Mouse (Mus musculus) kidney, postnatal 14 days (tissue): ENCODE data around the gene Rpl26.

ENCODE experiments used
- DNase-seq: peaks from one replicate; pipeline ENCODE4 v3.0.0; 2022; ENCODE audit warnings: mixed read lengths

Gene Rpl26

DNA sequence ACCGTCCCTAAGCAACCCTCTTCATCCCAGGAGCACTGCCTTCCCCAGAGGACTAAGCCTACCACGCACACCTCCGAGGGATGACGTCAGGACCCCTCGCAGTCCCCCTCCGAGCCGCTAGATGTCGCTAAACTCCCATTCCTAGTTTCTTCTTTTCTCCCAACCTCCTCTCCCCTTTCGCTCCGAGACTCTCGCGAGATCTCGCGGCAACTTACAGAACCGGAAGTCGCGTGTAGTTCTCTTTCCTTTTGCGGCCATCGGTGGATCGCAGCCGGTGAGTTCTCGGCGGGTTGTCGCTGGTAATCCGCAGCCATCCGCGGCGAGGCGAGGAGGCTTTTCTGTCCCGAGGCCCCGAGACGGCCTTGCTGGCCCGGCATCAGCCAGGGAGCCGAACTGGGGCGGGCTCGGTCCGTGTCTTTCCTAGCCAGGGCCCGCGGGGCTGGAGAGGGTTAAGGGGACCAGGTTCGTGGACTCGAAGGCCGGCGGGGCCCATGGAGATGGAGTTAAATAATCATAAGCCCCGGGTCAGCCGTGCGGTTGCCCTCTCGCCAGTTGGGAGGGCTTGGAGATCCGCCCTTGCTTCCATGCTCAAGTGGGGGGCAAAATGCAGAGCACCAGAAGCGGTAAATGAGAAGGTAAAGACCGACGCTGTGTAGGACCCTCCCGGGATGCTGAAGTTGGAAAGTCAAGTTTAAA is at the start of gene Rpl26:
TSS of gene Rpl26 (plus strand) at position 233 of the 696 bp plus-strand sequence.
- peak; percentile 99 for DNase-seq

DNA sequence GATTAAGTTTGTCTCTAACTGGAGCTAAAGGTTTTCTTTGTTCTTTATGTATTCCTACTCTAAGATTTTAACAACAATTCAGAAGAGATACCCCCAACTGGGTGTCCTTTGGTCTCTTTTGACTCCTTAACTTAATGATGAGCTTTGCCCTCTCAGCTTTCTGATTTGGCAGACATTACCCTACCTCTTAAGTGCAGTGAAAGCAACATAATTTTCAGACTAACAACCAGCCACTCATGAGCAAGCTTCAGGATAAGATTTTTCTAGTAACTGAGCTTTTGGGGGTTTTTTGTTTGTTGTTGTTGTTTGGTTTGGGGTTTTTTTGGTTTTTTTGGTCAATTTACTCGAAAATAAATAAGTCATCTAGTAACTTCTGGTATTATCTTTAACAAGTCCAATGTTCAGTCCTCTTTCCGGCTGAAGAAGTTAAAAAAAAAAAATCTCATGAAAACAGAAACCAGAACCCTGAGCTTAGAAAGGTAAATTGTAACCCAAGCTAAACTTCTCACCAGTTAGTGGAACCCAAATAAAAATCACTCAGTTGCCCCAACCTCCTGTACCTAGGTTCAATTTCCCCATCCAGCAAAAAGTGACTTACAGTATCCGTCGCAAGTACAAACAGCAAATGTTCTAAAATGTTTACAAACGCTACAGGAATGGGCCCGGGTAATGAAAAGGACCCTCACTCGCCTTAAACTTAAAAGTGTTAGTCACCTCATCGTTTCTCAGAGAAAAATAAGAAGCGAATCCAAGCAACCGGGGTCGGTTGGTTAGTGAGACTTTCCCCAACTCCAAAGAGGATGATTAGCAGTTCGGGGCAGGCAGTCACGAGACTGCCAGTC is 49.5 kb upstream of the Rpl26 start:
- DNase-seq = peak; percentile 30

GRCm38 (mm10) chr11:68852486-68852901 is 48.9 kb upstream of the Rpl26 start:
- DNase-seq = peak; percentile 82

DNA sequence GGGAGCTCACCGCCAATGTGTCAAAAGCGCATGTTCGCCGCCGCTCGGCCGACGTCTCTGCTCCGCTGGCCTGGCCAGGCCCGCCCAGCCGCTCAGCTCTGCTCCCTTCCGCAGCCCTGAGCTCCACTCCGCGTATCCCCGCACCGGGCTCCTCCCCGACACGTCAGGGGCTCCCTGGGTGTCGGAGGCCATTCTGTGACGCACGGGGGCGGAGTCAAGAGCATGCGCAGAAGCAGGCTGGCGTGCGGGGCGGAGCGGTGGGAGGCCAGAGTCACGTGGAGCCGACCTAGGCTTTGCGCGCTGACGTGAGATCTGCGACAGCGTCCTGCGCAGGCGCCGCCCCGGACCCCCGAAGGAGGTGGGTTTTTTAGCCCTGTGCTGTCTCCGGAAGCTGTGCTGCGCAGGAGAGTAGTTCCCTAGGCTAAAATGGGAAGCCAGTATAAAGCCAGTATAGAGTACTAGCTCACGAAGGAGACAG is 48.4 kb upstream of the Rpl26 start:
- peak; percentile 100 for DNase-seq

DNA sequence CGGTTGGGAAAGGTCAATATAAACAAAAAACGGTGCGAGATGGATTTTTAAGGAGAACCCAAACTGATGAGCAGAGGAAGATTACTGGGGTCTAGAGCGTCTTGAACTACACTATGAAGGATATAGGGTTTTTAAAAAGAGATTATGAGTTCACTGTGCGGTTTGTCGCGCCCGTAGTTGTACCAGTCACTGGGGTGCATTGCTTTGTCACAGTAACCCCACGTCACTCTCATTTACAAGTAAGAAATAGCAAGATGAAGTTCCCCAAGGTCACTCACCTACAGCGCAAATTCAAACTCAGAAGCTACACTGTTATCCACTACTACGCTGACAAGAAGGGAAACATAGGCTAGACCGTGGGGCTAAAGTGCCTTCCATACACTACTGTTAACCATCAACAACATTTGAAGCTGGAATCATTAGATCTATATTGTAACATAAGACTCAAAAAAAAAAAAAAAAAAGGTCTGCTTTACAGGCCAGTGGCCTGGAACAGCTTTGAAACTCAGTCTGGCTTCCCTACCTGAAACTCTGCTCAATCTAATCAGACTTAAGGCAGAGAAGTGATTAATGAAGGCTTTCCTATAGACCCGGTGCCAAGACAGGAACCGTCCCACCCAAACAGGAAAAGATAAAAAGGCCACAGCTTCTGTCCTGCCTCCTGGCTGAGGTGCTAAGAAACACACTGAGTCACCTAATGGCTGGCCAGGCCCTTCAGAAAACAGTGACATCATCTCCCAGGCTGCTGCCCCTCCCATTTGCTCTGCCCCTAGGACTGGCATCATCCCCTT is 47.6 kb upstream of the Rpl26 start:
- DNase-seq = peak; percentile 74

- no peak for DNase-seq
These were observed 46.8 kb upstream of the Rpl26 start for GRCm38 (mm10) chr11:68854621-68855020.

DNA sequence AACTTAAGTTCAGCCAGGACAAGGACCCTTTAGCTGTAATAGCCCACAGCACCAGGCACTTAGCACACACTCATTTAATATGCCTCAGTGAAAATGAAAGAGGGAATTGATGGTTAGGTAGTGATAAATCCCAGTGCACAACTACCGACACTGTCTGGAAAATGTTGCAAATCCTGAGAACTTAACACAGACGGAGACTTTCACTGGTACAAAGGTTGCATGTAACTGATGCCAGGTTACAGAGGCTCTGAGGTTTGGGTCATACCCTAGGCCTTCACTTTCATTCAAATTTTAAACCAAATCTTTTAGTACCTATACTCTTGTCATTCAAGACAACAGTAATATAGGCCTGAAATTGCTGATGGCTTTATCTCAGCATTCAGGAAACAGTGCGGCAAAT is 44.1 kb upstream of the Rpl26 start:
- DNase-seq = no peak

DNA sequence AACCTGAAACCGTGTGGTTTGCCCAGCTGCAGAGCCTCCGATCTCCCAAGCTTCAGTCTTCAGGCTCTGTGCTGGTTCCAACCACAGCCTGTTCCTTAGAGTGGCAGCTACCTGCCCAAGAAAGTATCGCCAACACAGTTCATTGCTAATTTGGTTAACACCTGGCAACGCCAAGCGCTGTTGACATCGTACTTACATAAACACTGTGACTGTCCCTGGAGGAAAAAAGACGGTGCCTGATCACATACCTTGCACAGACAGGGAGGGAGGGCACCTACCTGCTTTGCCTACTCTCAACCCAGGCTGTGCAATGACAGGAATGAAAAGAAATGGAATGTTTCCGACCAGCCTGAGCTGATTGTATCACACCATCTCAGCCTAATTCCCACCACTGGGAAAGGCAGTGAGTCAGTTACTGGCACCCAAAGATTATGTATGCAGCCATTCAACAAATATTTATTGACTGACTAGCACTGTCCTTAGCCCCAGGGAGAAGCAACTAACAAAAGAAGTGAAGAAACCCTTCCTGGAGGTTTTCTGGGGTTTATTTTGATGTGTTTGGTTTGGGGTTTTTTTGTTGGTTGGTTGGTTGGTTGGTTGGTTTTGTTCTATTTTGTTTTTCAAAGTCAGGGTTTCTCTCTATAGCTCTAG is 41.3 kb upstream of the Rpl26 start:
- DNase-seq = no peak

- DNase-seq = no peak
These were observed 39.1 kb upstream of the Rpl26 start for GRCm38 (mm10) chr11:68862260-68862659.

DNA sequence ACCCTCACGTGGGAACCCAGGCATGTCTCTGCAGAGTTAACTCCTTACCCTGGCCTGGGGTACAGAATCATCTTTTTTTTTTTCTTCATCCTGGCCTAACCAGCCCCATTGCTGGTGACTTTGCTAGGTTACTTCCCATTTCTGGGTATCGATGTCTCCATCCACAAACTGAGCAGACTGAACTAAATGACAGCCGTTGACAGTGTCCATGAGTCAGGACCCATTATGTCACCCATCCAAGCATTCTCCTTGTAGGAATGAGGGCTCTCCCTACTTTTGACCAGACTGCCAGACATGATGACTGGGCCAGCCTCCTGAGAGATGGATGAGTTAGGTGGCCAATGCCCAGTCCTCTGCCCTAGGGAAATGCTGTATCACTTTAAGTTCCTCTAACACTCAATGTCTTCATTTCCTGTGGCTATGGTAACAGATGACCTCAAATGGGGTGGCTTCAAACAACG is 37.7 kb upstream of the Rpl26 start:
- no peak for DNase-seq

- peak; percentile 97 for DNase-seq
These were observed 36.7 kb upstream of the Rpl26 start for GRCm38 (mm10) chr11:68864544-68865189.

GRCm38 (mm10) chr11:68871277-68871676 is 30.1 kb upstream of the Rpl26 start:
- DNase-seq = no peak

DNA sequence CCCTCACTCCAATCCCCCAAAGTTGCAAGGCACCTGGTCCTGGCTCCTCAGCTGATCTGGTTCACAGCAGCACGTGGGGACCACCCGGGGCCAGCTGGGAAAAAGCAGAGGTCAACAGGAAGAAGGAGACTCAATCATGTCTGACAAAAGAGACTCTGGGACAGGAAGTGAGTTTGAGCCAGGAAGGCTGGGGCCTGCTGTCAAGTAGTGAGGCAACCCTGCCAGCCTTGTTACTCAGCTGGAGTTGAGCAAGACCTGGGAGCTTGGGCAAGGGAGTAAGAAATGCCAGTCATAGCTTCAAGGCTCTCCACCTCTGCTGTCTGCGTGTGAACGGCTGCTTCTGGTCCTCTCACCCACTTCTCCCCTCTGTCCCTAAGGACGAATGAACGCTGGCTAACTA is 29.6 kb upstream of the Rpl26 start, which contains the start of gene Ndel1:
TSS of gene Ndel1 (minus strand) at position 111 of the 400 bp plus-strand sequence.
- peak; percentile 69 for DNase-seq

DNA sequence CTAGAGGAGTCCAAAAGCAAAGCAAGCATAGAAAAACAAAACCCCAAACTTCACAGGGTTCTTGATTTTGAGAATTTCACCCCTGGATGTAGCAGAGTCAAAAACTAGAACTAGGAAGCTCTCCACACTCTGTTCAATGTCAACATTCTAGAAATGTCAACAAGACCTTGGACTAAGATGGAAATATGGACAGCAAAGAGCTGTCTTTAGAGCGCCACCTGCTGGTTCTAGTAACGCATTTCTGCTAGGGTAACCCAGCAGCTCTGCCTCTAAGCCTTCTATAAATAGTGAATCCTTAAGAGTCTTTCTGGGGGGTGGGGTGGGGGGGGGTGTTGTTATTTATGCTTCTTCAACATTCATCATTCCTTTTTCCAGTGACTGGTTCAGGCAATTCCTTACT is 26.5 kb upstream of the Rpl26 start:
- DNase-seq = peak; percentile 81

- DNase-seq = no peak
These were observed 22.6 kb upstream of the Rpl26 start for GRCm38 (mm10) chr11:68878811-68879210.

- DNase-seq = no peak
These were observed 19.3 kb upstream of the Rpl26 start for GRCm38 (mm10) chr11:68882107-68882506.

DNA sequence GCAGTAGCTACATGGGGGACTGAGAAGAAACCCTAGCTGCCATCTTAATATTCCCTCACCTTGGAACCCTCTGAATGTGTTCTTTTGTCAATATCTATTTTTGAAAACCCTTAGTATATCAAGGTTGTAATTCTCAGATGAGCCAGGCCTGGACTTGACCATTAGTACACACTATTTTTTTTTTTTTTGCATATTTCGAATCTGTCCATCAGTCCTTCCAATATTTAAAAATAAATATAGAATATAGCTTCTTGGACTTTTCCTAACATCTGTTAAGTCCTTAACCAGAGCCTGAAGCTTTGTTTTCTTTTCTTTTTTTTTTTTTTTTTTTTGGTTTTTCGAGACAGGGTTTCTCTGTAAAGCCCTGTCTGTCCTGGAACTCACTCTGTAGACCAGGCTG is 17.5 kb upstream of the Rpl26 start:
- no peak for DNase-seq

- DNase-seq = no peak
These were observed 17.0 kb upstream of the Rpl26 start for GRCm38 (mm10) chr11:68884368-68884767.

GRCm38 (mm10) chr11:68886091-68886490 is 15.3 kb upstream of the Rpl26 start:
- DNase-seq = no peak

DNA sequence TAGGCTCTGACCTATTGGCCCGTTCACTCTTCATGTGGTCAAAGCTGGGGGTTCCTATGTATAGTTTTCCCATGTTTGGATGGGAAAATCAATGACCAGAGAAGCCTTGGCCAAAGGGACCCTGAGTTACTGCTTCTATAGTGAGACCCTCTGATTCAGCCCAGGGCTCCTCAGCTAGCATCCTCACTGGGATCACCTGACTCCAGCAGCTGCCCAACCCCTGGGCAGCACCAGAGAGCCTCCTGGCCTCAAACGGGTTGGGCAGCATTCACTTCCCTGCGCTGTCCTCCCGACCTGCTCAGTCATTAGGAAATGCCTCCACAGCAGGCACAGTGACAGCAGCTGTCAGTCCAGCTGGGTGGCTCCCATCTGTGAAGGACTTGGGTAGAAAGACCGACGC is 13.1 kb upstream of the Rpl26 start, which contains the start of gene Rnf222:
TSS of gene Rnf222 (plus strand) at position 301 of the 400 bp plus-strand sequence.
- DNase-seq = no peak

DNA sequence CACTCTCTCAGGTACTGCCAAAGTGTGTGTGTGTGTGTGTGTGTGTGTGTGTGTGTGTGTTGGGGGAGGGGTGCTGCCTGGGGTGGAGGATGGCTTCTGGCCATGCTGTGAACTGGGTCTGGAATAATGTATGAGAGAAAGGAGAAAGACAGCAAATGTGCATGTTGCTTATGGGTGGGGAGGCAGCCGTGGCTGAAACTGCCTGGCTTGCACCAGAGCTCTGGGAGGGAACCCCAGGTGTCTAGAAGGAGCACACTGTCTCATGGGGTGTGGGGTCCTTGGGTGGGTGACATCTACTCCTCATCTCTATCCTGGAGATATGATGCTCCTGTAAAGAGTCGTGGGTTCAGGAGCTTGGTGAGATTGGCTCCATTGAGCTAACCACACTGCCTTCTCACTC is 12.7 kb upstream of the Rpl26 start:
- DNase-seq = no peak

DNA sequence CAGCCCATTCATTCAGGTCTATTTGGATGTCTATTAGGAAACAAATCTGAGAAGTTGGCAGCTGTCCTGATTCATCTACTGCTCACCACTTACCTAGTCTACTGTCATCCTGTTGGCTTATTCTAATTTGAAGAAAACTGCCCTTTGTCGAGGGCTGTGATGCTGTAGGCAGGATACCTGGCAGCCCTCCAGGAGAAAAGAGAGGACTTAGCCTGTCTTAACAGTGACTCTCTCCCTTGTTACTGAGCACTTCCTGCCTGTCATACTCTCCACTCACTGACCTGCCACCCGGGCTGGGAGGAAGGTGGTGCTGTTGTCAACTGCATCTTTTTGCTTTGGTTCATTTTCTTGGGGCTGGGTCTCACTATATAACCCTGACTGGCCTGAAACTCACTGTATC is 10.8 kb upstream of the Rpl26 start:
- peak; percentile 47 for DNase-seq
